Mouse (Mus musculus) CD4-positive, CD25-positive, alpha-beta regulatory T cell, adult 2 months (primary cell): Measurements from ENCODE around the gene Actg1.

Source experiments
- DNase-seq: peaks from one replicate; pipeline ENCODE4 v3.0.0-alpha.2; 2012; ENCODE audit warnings: low read depth, low spot score

The Actg1 gene

DNA sequence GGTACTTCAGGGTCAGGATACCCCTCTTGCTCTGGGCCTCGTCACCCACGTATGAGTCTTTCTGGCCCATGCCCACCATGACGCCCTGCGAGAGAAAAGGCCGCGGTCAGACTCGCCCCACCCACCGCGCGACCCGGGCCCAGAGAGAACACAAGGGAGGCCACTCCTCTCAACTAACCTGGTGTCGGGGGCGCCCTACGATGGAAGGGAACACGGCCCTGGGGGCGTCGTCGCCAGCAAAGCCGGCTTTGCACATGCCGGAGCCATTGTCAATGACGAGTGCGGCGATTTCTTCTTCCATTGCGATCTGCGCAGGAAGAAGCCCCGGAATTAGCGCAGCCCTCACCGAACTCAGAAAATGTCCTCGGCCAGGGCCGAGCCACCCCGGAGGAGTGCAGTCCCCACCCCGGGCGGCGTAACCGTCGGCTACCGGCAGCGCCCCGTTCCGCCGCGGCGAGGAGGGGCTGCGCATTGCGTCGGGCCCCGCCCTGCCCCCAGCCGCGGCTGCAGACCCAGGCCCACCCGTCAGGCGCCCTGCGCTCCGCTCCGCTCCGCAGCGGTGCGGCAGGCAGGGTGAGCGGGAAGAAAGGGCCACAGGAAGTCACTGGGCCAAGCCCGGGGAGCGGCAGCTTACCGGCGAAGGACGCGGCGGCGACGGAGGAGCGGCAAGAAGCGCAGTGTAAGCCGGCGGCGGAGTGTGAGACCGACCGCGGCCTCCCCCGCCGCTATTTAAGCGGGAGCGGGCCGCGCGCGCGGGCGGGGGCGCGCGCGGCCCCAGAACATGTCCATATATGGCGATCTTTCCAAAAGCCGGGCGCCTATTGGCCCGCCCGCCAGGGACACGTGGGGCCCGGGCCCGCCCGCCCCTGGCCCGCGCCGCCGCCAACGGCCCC lies at the start of gene Actg1:
TSS of gene Actg1 (minus strand) at position 752 of the 893 bp plus-strand sequence.
- peak; percentile 90 for DNase-seq

DNA sequence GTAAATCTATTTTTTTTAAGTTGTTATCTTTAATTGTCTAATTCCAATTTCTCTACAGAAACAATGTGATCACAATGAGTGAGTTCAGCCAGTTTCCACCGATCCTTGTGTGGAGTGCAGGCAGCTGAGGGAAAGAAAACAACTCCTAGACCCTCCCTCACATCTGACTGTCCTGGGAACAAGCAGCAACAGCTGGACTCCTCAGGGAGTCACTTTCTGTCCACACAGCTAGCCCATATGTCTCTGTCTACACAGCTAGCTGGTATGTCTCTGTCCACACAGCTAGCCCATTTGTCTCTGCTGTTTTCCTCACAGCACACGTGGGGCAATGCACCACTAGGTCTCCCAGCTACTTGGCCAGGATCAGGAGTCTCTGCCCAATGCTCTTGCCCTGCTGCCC lies 49.3 kb upstream of the Actg1 start:
- no peak for DNase-seq

- DNase-seq: no peak
Observed at GRCm38 (mm10) chr11:120395661-120396060, 47.3 kb upstream of the Actg1 start.

- DNase-seq: no peak
Observed at GRCm38 (mm10) chr11:120388580-120388979, 40.2 kb upstream of the Actg1 start.

GRCm38 (mm10) chr11:120387157-120387556 lies 38.8 kb upstream of the Actg1 start:
- DNase-seq: no peak

DNA sequence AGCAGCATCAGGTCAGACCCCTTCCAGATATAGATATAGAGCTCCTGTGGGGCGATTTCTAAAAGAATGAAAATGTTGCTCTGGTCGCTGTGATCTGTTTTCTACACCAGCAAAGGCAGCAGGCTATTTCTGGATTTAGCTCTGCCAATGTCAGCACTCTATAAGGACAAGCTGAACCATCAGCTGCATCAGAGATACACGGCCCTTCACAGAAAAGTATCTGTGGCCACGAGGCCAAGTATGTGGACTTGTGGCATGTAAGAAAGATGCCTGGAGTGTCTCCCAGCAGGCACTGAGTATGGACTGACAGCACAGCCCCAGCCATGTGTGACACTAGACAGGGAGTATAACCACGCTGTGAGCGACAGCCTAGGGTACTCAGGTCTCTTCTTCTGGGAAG lies 38.3 kb upstream of the Actg1 start:
- DNase-seq: no peak

DNA sequence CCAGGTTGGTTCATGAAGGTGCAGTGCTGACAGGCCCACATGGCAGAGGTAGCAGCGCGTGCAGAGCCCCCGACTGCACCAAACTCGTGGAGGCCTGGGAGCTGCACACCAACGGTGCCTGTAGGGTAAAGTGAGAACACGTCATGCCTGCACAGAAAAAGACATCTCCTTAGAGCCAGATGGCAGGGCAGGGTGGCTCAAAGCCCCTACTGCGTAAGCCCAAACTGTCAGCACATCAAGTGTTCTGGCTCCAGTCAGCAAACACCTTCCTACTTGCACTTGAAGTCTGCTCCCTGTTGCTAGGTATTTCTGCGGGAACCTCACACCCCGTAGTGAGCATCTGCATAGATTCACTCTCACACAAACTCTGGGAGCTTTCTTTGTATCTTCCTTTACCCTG lies 34.2 kb upstream of the Actg1 start:
- no peak for DNase-seq

DNA sequence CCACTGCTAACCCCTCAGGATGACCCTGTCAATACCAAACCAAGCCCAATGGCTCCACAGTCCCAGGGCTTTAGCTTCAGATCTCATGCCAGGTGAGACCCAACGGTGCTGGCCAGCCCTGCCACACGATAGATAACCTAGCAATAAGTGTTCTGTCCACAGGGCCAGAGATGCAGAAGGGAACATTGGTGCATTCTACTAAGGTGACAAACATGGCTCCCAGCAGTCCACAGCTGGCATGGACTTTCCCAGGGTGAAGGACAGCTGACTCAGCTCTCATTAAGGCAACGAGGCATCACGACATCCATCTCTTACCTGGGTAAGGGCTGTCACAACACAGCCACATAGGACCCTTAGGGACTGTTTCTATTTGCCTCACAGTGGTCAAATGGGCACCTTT lies 32.8 kb upstream of the Actg1 start:
- no peak for DNase-seq

- no peak for DNase-seq
Observed at GRCm38 (mm10) chr11:120380271-120380670, 31.9 kb upstream of the Actg1 start.

GRCm38 (mm10) chr11:120378611-120379540 lies 30.5 kb upstream of the Actg1 start, which contains the start of gene Faap100:
Faap100 (minus strand) TSS chr11:120378764.
- DNase-seq: peak; percentile 96

DNA sequence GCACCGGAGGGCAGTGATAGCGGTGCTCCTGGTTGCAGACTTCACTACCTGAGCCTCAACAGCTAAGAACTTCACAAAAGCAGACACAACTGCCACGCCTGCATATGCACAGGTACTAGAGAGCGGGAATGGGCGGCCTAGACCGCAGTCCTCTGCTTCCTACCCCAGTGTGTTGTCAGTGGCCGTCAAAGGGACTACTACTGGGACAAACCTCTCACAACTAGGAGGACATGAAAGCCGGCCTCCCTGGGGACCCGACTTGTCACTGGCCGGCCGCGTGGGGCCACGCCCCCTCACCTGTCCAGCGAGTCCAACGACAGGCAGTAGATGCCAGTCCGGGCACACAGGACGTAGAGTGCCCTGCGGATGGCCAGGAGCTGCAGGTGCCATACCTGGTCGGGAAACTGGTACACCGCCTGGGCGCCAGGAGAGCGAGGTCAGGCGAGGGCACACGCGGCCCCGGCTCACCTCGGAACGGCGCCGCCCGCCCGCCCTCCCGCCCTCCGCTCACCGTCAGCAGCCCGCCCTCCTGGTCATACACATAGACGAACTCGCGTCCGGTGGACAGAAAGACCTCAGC lies 29.8 kb upstream of the Actg1 start:
- no peak for DNase-seq

- DNase-seq: no peak
Observed at GRCm38 (mm10) chr11:120377337-120377736, 29.0 kb upstream of the Actg1 start.

DNA sequence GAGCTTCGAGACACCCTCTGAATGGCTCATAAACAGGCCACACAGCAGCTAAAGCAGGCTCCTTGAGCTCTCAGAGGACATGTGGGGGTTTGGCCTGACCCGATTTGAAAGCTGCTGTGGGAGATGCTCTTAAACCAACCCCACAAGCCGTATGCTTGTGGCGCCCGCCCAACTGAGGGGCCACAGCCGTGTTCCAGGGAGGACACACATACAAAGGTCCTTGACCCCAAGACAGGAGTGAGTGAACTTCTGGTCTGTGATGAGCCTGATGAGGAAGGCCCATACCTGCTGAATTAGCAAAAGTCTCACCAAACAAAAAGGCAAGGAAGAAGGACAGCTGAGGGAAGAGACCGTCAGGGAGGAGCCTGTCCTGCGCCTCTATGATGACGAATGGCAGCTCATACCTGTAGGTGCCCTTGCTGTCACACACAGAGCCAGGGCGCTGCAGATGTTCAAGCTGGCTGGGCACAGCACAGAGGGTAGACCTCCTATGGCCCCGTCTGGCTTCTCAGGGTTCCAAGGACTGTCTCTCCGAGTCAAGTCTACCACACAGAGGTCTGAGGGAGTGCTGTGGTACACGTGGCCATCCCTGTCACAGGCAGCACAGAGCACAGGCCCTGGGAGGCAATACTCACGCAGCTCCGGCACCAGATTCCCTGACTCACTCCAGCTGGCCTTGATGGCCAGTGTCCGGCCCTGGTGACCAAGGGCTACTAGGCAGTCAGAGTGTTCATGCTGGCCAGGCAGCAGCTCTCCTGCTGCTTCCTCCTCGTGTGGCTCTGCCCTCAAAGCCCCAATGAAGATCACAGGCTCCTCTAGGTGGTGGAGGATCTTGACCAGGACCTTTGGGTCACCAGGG lies 28.2 kb upstream of the Actg1 start:
- DNase-seq: no peak

- no peak for DNase-seq
Observed at GRCm38 (mm10) chr11:120375324-120375723, 27.0 kb upstream of the Actg1 start.

GRCm38 (mm10) chr11:120373820-120374586 lies 25.7 kb upstream of the Actg1 start:
- no peak for DNase-seq

DNA sequence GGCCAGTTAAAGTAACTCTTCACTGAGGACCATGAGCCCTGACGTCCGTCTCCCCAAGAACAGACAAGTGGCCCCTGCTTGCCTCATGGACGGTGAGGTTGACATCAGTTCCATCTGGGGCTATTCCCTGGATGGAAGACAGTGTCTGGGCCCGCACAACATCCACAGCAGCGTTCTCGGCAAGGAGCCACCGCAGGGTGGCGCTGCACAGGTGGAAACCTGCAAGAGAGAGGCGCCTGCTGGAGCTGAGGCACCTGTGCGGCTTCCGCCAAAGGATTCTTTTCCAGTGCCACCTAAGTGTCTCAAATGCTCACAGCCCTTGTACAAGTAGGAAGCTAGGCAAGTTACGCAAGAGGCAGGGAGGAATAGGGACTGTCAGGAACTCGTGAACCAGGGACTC lies 24.7 kb upstream of the Actg1 start:
- no peak for DNase-seq

DNA sequence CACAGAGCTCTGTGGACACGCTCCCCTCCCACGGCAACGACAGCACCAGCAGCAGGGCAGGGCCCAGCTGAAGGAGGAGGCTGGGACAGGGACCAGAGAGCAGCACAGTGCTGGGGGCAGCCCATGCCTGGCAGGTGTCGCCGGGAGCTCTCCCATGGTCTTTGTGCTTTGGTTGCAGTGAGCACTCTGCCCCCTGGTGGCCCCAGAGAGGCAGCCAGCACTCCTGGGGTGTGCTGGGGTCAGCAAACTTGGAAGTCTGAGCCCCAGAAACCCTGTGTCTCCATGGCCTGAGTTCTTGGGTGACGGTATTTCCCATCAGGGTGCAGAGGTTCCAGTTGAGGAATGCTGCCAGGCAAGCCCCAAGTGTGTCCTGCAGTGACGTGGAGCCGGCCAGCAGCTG lies 21.3 kb upstream of the Actg1 start:
- DNase-seq: peak; percentile 81

- DNase-seq: no peak
Observed at GRCm38 (mm10) chr11:120366443-120367027, 18.2 kb upstream of the Actg1 start.

DNA sequence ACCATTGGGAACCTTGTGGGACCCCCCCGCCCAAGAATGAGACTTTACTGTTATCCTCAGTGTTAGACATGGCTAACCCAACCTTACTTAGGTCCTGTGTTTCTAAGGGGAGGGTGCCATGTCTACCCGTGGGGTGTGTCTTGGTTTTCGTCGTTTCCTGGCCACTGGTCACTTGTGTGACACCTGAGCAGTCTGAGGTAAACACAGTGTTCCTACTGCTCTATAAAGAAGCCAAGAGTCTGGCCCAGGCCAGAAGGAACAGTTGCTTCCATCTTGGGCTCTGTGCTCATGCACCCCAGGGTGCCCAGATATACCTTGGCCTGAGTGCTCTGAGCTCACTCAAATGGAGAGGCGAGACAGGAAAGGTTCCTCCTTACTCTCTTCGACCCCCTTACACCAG lies 14.5 kb upstream of the Actg1 start:
- DNase-seq: no peak

- no peak for DNase-seq
Observed at GRCm38 (mm10) chr11:120361295-120361694, 13.0 kb upstream of the Actg1 start, which contains the start of gene Fscn2. Fscn2 (plus strand) TSS chr11:120361534.
